Mouse (Mus musculus) right cerebral cortex, postnatal 14 days (tissue): ENCODE data around the gene Depdc5.
"Not testable (repeated sequence)": the region's sequence is repeated elsewhere in the genome, so short reads cannot be mapped to it uniquely, and the experiment has no call there.

Experiments
- DNase-seq: peaks from one replicate; pipeline ENCODE4 v3.0.0; 2022

The Depdc5 gene

DNA sequence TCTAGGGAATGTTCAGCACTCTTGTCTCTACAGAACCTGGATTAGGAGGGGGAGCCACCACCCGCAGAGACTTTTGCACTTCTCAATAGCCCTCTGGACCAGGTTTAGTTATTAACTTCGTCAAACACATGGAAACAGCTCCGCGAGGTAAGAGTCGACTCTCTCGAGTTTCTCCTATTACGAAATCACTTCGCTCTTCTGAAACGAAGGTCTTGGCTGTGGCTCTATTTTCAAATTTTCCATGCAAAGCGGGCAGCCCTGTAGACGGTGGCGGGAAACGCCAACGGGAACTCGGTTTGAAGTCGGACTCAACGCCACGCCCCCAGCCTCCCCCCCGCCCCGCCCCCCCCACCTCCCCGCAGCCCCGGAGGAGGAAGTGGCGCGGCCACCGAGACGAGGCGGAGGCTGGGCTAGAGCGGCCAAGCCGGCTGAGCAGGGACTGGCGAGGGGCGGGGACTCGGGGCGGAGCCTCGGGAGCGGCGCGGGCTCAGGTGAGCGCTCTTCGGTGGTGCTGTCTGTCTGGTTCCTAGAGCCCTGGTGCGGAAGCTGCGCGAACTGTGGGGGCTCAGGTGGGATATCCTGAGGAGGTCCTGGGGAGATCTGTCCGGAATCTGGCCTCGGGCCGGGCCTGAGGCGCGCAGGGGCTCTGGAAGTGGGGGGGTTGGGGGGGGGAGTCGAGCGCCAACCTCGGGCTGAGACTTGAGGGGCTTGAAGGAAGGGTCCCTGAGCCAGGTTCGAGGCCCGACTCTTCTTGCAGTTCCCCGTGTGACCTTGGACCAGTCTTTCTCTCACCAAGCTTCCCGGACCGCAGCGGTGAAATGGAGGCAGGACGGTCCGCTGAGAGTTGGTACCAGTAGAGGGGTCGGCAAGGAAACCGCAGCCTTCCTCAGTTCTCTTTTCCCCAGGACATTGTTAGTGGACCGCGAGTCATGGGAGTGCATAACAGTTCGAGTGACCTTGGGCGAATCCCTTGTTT is at the start of gene Depdc5:
TSS of gene Depdc5 (plus strand) at position 449 of the 976 bp plus-strand sequence.
- peak; percentile 89 for DNase-seq

DNA sequence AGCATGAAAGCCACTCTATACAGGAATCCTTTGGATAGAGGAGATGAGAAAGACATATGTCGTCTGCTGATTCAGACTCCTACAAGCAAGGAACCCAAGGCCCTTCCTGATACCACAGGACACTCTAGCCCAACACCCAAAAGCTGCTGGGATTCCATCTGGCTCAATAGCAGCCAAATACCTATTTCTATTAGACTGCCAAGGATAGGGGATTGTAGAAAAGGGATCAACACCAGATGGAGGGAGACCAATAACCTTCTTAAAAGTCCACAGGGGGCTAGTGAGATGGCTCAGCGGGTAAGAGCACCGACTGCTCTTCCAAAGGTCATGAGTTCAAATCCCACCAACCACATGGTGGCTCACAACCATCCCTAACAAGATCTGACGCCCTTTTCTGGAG is 48.1 kb upstream of the Depdc5 start:
- DNase-seq, result no peak

GRCm38 (mm10) chr5:32820471-32820870 is 43.0 kb upstream of the Depdc5 start:
- DNase-seq, result no peak

GRCm38 (mm10) chr5:32827009-32827408 is 36.5 kb upstream of the Depdc5 start, which contains the start of gene Gm20671:
Gm20671 (minus strand) TSS chr5:32827109.
- no peak for DNase-seq

DNA sequence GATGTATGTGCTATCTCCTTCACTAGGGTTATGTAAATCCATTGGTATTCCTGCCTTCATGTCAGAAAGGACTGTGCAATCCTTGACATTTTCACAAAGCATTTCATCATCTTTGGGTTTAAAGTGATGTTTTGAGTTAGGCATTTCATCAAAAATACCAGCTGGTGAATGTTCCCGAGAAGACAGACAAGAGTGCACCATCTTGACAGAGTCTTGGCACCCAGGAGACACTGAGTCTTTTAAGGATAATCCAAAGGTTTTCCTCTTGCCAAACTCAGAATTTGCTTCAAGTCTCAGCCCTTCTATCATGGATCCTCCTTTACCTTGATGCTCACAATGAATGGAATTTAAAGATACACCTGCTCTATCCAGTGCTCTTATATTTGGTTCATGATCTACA is 34.7 kb upstream of the Depdc5 start:
- DNase-seq, result not testable (repeated sequence)

DNA sequence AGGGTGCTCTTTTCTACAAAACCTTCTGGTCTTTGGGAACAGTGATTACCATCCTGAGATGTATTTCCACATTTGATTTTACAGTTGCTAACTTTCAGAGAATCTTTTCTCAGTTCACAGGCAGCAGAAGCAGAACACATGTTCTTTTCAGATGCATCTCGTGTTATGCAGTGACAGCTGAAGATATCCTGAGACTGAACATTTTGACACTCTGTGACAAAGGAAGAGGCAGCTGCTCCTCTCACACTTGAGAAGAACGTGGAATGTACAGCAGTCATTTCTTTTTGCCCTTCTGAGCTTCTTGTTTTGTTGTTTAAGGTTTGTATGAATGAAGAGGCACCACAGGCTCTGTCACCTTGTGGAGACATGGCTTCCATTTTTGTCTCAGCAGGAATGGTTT is 33.4 kb upstream of the Depdc5 start:
- DNase-seq, result no peak

DNA sequence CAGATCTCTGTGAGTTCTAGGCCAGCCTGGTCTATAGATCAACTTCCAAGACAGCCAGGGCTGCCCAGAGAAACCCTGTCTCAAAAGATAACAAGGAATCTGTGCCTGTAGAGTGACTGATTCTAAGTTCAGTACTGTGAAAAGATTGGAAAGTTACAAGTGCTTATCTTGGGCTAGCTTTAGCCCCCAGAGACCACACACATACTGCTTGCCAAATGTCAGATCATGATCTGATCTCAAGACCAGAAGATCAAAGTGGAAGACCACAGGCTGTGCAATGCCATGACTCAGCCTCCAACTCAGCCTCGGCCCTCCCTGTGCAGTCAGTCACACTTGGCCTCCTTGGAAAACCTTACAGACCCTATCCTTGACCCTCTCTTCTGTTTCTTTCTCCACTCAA is 29.0 kb upstream of the Depdc5 start:
- no peak for DNase-seq

- no peak for DNase-seq
Measured at GRCm38 (mm10) chr5:32836976-32837375, 26.5 kb upstream of the Depdc5 start.

GRCm38 (mm10) chr5:32840029-32840428 is 23.5 kb upstream of the Depdc5 start:
- no peak for DNase-seq

- no peak for DNase-seq
Measured at GRCm38 (mm10) chr5:32849178-32849577, 14.3 kb upstream of the Depdc5 start.

DNA sequence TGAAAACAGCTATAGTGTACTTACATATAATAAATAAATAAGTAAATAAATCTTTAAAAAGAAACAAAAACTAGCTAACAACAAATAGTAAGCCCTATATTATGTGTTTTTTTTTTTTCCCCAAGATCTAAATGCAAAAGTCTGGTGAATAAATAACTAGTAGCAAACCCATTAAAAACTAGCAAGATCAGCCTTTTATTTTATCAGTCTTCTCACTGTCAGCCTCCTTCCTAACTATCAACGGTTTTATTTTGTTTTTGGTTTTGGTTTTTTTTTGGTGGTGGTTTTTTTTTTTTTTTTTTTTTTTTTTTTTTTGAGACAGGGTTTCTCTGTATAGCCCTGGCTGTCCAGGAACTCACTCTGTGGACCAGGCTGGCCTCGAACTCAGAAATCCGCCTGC is 13.9 kb upstream of the Depdc5 start:
- DNase-seq, result not testable (repeated sequence)

DNA sequence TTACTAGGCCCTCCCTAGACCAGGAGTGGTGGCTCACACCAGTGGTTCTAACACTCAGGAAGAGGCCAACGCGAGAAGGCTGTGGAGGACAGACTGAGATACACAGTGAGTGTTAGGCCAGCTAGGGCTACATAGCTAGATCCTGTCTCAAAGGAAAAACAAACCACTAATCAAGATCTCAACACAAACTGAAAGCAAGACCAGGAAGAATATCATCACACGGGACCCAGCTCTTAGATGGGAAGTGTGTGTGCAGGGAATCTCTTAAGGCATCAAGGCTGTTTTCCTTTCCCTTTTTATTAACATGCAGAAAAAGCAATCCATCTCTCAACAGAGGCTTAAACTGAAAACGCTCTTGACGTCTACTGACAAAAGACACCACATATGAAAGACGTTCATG is 11.5 kb upstream of the Depdc5 start:
- no peak for DNase-seq

- DNase-seq, result peak; percentile 100
Measured at GRCm38 (mm10) chr5:32853731-32854507, 9.6 kb upstream of the Depdc5 start, which contains the start of gene Prr14l. Prr14l (minus strand) TSS chr5:32854256.

DNA sequence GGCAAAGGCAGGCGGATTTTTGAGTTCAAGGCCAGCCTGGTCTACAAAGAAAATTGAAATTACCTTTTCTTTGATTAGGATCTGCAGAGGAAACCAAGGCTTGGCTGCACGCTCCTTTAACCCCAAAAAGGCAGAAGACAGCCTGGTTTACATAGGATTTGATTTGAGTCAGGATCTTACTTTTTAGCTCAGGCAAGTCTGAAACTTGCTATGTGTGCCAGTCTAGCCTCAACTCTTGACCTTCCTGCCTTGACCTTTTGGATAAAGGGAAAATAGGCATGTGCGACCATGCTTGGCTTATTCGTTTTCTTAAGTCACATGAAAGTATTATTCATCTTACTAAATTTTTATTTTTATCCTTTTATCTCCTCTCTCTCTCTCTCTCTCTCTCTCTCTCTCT is 8.7 kb upstream of the Depdc5 start:
- DNase-seq, result no peak

- DNase-seq, result not testable (repeated sequence)
Measured at GRCm38 (mm10) chr5:32855274-32855673, 8.2 kb upstream of the Depdc5 start.

GRCm38 (mm10) chr5:32857781-32858220 is 5.7 kb upstream of the Depdc5 start:
- peak; percentile 37 for DNase-seq

DNA sequence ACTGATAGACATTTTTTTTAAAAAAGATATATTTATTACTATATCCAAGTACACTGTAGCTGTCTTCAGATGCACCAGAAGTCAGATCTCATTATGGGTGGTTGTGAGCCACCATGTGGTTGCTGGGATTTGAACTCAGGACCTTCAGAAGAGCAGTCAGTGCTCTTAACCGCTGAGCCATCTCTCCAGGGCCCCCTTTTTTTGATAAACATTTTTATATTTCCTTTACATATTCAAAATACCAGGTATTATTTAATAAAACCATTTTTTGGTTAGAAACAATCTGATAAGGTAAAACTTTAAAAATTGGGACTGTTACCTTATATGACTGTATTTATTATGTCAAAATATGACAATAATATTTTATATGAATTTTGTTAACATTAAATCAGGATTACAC is 2.4 kb upstream of the Depdc5 start:
- no peak for DNase-seq

- DNase-seq, result no peak
Measured at GRCm38 (mm10) chr5:32862469-32863132, 900 bp upstream of the Depdc5 start.

DNA sequence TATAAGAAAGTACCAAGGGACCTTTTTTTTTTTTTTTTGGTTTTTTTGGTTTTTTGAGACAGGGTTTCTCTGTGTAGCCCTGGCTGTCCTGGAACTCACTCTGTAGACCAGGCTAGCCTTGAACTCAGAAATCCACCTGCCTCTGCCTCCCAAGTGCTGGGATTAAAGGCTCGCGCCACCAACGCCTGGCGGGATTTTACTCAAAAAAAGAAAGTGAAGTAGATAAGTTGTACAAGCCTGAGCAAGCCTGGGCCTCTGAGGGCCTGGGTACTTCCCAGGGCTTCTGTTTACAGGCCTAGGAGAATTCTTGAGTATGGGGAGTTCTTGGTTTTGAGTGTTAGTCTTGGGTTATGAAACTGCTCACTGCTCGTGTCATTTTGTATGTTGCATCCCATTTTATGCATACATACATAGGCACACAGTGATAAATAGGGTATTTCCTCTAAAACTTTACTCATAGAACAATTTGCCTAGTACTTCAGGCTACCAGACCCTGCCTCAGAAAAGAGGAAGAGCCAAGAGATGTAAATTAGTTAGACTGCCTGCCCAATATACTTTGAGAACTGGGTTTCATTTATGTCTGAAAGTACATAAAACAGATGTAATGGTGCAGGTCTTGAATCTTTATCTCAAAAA is 6.0 kb downstream of the Depdc5 start:
- DNase-seq, result no peak

- DNase-seq, result no peak
Measured at GRCm38 (mm10) chr5:32872346-32872745, 8.8 kb downstream of the Depdc5 start.

DNA sequence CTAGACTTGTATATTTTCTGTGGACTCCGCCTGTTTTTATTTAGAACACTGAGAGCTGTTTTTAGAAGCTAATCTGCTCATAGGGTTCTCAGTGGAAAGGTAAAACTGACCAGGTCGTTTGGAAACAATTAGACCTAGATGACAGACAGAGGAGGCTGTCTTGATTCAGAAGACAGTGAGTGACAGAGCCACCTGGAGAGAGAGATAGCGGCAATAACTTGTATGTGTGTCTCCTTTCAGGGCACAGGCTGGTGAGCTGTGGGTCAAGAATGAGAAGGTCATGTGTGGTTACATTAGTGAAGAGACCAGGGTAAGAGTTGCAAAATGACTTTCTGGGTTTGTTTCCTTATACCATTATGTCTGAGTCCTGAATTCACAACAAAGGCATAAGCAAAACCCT is 23.2 kb downstream of the Depdc5 start:
- DNase-seq, result no peak

GRCm38 (mm10) chr5:32907496-32907895 is 44.0 kb downstream of the Depdc5 start:
- DNase-seq, result no peak

GRCm38 (mm10) chr5:32914071-32914470 is 50.6 kb downstream of the Depdc5 start:
- no peak for DNase-seq
